Mouse (Mus musculus) liver, adult 2 months (tissue): ENCODE measurements around the gene Wwox.

Source experiments
- CTCF ChIP-seq: fragments of 200-500 bp; IDR thresholded peaks from 2 replicates; pipeline ENCODE4 v1.5.1; 2011; ENCODE audit warnings: low read depth, low read length, control low read depth
- POLR2A ChIP-seq: fragments of 200-500 bp; IDR thresholded peaks from 2 replicates; pipeline ENCODE4 v1.6.1; 2011; ENCODE audit warnings: low read length, control low read depth; ENCODE audit not compliant: insufficient read depth; ENCODE audit errors: extremely low read depth

GRCm38 (mm10) chr8:115090202-115090601 is 650.7 kb downstream of the Wwox start:
- no peak for TF ChIP-seq CTCF
- no peak for TF ChIP-seq POLR2A
